Mouse (Mus musculus) v-Abl transformed pro-B cells (cell line): ENCODE results near the gene Ralgds.
"Not testable (repeated sequence)": the region's sequence is repeated elsewhere in the genome, so short reads cannot be mapped to it uniquely, and the experiment has no call there.

Experiments used
- in situ Hi-C, 2 experiments: fragments of 400-800 bp; cut with MboI; formaldehyde crosslinking; loops; one replicate each; pipeline ENCODE4 v1.15.1; 2025; ENCODE audit not compliant: unreplicated experiment in 2 of 2

Ralgds gene

DNA sequence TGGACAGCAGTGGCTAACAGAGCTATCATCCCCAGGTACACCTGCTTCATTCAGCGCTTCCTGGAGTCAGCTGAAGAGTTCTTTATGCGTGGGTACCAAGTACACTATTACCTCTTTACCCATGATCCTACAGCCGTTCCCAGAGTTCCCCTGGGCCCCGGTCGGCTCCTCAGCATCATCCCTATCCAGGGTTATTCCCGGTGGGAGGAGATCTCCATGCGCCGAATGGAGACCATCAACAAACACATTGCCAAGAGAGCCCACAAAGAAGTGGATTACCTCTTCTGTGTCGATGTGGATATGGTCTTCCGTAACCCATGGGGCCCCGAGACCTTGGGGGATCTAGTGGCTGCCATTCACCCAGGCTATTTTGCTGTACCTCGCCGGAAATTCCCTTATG is 8.2 kb upstream of the Ralgds start:
- in situ Hi-C loops = no loop called here

DNA sequence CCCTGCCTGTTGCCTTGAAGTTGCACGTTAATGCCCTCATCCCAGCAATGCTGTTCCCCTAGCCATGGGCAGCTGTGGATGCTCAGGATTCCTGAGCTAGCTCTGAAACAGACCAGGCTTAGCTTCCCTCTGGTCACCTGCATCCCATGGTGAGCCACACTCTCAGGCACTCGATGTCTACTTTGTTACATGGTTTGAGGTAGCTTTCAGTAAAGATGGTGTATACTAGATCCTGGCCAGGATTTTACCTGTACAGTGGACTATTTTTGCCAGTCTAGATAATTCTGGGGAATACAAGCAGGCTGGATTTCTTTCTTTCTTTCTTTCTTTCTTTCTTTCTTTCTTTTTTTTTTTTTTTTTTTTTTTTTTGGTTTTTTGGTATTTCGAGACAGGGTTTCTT is 7.1 kb upstream of the Ralgds start, which contains the start of gene Gm10134:
Gene Gm10134 (plus strand): TSS at position 301 of the 400 bp plus-strand sequence.
- in situ Hi-C loops = no loop called here

DNA sequence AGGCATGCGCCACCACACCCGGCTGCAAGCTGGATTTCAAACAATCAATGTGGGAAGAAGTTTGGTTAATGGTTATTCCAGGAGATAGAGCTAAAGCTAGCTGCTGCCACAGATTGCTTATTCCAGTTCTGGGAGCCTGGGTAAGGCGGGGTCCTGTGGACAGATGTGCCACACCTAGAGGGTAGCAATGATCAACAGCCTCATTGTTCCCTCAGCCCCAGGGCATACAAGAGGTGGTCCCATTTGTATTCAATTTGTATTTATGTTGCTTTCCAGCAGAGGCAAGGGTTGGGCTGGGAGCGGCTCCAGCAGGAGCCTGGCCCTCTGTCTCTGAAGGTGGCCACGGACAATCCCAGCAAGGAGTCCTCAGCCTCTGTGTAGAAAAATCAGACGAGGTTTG is 6.6 kb upstream of the Ralgds start:
- in situ Hi-C loops = no loop called here

DNA sequence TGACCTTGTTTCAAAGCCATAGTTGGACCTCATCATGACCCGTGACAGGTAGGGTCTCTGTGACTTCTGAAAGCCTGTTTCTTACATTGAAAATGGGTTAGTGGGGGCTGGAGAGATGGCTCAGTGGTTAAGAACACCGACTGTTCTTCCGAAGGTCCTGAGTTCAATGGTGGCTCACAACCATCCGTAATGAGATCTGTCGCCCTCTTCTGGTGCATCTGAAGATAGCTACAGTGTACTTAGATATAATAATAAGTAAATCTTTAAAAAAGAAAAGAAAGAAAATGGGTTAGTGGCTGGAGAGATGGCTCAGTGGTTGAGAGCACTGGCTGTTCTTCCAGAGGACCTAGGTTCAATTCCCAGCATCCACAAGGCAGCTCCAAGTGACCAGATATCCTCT is 1.3 kb upstream of the Ralgds start:
- in situ Hi-C loops = not testable (repeated sequence)

DNA sequence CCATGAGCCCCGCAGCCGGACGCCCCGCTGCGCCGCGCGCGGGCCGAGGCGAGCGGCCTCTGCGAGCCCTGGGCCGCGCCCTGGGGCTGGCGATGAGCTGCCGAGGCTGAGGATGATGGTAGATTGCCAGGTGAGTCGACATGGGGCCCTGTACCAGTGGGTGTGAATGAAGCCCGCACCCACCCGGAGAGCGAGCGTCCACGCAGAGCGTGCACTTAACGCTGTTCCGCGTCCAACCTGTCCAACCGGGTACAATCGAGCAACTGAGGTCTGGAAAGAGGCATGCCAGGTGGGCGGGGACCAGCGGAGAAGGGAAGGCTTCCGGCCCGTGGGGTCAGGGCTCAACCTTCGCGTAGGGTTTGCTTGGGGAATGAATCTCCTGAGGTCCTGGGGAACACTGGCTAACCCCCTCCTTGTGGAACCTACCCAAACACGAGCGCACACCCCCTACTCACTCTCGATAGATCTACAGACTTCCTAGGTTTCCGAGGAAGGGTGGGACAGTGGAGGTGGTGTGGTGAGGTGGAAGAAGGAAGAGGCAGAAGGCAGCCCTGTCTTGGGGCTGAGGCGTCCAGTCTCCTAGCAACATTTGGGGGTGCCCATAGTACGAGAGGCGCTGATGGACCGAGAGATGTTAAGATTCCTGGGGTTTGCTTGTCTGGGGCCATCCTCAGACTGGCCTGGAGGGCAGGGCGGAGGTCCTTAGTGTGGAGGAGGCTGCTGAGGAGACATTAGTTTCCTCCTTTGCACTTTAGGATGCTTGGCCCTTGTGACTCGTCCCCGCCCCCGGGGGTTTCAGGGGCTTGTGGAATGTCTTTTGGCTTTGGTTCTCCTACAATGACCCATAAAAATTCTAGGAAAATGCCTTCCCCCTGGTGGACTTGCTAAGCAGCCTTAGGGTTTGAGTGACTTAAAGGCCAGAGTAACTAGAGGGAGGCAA is 776 bp downstream of the Ralgds start:
- in situ Hi-C loops = no loop called here

DNA sequence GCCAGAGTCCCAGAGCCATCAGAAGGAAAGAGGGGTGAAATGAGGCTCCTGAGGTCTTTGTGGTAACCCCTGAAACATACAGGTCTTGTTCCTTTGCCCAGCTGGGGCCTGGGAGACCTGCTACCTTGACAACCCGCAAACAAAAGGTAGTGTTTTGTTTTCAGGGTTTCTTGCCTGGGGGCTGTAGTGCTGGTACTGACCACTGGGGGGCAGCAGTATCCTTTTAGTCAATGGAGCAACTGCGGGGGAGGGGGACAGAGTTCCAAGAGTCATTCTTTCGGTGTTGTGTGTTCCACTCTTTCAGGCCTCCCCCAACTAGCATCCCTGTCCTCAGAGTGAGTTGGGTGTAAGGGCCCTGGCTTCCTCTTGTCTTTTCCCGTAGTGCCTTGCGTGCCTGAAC is 1.6 kb downstream of the Ralgds start:
- in situ Hi-C loops = no loop called here

DNA sequence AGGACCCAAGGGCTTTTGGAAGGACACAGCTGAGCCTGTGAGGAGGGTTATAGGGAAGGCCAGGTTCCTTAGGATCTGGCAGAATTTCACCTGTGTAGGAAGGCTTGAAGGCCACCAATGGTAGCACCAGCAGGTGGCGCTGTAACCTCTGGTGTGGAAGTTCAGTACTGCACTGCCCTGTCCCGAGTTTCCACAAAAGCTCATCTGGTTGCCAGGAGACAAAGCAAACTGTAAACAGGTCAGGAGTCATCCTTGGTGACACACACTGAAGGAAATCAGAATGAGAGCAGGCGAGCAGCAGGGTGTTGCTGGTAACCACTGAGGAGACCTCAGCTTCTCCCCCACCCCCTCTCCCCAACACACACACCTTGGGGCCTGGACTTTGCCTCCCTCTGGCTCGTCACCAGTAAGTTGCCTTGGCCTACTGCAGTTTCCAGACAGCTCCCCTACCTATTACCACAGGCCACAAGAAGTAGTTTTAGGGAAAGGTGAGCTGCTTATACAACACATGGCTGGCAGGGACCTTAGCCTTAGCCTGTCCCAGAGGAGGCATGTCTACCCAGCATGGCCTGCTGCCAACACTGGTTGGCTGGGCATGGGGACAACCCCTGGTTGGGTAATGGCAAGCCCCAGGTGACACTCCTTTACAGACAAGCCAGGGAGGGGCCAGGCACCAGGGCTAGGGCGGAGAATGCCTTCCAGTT is 4.4 kb downstream of the Ralgds start:
- in situ Hi-C loops = loop anchor here (5.0 kb wide), 3 partner anchors 35 to 70 kb away; partner anchors contain the start of gene Gtf3c5 (in 1 of the 2)

DNA sequence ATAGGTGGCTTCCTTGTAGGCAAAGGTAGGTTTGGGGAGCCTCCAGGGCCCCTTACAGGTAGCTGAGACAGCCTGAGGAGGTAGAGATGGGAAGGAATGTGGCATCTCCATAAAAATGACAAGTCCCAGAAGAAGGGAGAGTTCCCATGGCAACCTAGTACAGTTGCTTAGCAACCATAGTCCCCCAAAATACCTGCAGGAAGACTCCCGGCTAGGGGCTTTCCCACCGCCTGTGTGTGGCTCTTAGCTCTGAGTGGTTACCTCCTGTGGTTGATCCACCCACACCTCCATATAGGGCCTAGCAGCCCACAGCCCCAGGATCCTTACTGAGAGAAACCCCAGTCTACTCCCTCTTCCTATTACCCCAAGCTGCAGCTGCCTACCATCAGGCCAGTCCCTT is 5.3 kb downstream of the Ralgds start:
- in situ Hi-C loops = loop anchor here (5.0 kb wide), 3 partner anchors 34 to 69 kb away; partner anchors contain the start of gene Gtf3c5 (in 1 of the 2)

DNA sequence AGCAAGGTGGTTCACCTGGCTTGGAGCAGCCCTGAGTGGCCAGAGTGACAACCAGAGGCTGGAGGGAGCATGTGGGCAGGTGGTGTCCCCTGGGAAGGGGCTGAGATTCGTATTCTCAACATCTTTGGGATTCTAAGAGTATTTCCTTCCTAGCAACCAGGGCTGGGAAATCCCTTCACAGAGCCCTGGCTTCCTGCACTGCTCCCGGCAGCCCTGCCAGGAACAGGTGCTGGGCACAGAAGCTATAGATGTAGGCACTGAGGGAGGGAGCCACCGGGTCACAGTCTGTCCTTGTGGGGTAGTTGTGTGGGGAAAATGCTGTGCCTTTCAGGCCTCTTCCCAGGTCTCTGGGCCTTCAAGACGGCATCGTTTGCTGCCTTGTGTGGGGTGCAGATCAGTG is 7.7 kb downstream of the Ralgds start:
- in situ Hi-C loops = no loop called here

DNA sequence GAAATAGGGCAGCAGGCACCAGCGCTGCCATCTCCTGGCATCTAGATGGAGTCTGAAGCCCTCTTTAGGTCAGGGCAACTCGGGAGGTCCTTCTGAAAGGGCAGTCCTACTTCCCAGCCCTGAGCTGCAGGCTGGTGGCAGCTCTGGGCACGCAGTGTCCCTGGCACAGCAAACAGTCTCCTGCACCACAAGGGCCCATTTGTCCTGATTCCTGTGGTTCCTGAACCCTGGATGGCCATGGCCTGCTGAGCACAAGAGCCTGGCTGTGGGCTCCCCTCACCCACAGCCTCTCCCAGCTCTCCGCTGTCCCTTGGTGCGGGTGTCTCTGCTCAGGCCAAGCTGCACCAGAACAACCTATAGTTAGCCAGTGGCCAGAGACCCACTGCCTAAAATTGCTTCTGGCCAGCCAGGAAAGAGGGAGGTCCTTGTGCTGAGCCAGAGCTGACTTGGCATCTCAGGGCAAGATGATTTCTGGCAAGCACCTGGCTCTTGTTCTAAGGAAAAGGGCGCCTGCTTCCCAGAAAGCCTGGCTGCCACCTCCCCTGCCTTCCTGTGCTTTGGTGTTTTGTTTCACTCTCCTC is 8.7 kb downstream of the Ralgds start:
- in situ Hi-C loops = no loop called here

DNA sequence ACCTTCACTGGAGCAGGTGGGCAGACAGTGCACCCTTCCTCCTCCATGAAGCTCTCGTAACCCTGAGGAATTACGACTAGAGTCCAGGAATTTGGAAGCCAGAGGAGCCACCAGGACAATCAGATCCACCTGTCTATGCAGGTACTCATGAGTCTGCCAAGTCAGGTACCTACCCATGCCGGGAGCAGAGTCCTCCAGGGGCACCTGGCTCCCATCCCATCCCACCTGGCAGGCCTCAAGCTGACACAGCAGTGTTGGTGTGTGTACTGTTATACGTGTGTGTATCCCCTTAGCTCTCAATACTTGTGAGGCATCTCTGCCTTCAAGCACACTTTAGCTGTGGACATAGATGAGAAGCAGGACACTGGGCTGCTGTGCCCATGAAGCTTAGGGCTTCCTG is 9.2 kb downstream of the Ralgds start:
- in situ Hi-C loops = no loop called here

DNA sequence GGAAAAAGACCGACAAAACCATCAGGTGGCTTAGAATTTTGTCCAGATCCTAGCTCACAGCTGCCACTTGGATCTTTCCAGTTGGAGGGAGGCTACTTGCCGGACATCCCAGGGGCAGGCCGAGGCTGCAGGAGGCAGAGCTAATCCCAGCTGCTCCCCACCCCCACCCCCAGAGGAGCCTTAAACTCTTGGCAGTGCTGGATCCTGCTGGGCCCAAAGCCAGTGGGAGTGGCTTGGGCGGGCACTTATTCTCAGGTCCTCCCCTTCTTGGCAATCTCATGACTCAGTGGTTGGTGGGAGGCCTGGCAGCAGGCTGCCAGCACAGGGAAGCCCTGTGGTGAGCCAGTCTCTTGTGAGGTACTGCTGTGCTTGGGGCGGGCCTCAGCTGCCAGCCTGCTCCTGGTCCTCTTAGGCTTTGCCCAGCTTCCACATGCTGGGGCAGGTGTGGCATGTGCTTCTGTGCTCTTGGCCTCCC is 10.8 kb downstream of the Ralgds start:
- in situ Hi-C loops = no loop called here

DNA sequence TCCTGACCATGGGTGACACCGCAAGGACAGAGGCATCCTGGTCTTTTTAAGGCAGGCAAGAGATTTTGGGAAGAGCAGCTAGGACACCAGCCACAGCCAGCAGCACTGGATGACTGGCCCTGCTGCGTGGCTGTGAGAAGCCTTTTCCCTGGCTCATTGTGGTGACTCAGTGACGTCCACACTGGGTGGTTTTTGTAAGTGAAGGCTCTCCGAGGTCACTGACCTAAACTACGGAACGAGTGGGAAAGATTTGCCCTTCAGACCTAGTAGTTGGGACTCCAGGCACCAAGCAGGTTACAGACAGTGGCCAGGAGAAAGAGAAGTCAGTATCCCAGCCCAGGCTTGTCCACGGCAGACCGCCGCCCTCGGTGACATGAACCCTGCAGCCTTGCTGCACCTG is 11.5 kb downstream of the Ralgds start:
- in situ Hi-C loops = no loop called here

DNA sequence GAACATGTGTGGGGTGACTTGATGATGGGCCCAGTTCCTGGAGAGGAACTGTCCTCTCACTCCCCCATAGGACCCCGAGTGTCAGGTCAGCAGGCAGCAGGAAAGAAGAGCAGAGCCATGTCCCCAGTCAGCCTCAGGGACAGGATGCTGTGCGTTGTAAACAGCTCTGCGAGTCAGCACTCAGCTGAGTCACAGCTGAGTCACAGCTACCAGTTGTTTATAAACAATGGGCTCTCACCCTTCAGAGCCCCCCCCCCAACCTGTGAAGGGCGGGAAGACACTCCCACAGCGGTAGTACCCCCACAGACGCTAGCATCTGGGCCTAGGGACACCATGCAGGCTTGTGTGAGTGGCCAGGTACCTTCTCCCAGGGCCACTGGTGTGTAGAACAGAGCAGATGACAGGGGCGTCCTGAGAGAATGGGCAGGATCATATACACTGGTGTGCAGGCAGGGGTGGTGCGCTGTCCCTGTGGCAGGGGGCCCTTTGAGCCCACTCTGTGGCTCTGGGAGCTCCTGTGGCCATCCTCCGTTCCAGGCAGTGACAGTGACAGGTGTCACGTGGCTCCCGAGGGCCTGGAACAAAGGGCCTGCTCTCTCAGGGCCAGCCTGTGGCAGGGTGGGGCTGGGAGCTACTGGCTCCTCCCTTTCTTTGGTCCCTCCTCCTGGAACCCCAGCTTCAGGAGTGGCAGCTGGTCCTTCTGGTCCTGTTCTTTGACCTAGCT is 12.5 kb downstream of the Ralgds start:
- in situ Hi-C loops = loop anchor here in 1 of 2 experiments (25.0 kb wide), 1 partner anchor 1213 kb away; no protein-coding TSS in a partner anchor

DNA sequence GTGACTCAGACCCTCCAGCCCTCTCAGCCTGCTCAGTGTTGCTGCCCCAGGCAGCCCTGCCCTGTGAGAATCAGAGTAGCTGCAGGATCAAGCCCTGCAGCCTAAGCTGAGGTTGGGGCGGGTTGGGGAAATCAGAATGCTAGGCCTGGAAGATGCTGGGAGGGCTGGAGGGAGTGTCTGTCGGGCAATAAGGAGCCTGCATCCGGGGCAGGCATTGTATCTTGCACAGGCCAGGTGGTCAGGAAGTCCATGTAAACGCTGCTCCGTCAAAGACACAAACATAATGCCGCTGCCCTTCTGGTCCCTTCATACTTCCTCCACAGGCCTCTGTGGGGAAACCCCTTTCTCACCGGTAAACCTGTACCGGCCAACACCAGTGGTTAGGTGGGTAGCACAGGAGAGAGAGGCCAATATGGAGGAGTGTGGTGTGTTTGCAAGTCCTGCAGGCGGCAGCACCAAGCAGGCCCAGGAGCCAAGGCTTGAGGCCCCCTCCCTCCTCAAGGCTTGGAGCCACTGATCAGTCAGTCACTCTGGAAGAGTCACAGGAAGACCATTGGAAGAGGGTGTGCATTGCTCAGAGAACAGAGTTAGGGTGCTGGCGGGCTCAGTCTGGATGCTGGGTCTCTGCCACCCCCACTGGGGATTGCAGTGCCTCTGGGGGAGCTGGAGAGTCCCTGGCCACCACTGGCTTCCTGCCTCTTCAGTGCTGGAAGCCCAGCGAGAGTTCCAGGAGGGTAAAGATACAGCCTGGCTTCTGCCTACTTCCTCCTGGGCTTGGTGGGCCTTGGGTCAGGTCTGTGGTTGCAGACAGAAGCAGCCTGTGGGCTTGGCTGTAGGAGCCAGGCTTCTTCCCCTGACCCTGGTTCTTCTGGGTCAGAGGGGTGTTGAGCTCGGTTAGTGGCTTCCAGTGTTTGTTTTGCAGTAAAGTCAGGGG is 13.3 kb downstream of the Ralgds start:
- in situ Hi-C loops = loop anchor here in 1 of 2 experiments (25.0 kb wide), 1 partner anchor 1214 kb away; no protein-coding TSS in a partner anchor

DNA sequence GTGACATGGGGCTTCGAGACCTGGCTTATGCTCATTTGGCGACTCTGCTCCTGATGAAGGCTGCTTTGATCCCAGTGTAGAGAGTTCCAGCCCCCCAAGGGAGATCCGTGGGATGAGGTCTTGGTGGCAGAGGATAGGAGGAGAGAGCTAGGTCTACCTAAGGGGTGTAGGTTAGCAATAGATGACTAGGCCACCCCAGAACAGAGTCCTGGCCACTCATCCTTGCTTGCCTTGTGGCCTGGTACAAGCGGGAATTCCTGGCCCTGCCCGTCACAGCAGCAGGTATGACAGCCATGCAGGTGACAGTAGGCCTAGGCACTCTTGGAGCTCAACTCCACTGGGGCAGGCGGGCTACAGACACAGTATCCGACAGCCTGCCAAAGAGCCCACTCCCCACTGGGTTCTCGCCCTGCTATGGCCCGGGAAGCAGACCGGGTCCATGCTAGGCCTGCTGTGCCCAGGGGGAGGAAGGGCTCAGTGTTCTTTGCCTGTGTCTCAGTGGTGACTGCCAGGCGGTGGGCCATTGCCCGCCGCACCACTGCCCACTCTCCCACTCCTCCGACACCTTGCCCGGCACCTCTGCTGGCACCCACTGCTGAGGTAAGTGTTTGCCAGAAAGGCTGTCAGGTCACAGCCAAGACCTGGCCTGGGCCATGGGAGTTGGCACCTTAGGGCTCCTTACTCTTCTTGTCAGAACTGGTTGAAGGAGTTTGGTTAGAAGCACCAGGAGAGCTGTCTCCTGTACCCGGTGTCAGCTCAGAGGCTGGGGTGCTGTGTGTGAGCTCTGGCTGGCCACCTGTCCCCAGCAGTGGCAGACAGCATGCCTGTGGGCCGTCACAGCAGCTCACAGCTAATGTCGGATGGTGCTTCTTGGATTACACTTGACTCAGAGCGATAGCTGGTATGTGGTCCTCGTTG is 14.8 kb downstream of the Ralgds start:
- in situ Hi-C loops = loop anchor here in 1 of 2 experiments (25.0 kb wide), 1 partner anchor 1215 kb away; no protein-coding TSS in a partner anchor

DNA sequence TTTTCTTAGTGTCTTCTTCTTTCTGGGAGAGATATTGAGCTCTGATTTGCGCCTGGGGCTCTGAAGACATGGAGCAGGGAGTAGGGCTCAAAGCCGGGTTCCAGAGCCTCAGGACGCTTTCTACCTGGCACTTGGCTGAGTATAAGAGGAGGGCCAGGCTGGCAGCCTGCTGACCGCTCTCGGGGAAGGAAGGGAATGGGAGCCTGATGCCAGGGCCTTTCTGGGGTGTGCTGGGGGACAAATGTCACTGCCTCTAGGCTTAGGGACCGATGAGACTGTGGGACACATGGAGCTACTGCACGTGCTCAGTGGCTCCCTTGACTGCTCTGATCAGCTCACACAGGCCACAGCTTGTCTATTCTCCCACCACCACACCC is 15.4 kb downstream of the Ralgds start:
- in situ Hi-C loops = loop anchor here in 1 of 2 experiments (25.0 kb wide), 1 partner anchor 1216 kb away; no protein-coding TSS in a partner anchor

DNA sequence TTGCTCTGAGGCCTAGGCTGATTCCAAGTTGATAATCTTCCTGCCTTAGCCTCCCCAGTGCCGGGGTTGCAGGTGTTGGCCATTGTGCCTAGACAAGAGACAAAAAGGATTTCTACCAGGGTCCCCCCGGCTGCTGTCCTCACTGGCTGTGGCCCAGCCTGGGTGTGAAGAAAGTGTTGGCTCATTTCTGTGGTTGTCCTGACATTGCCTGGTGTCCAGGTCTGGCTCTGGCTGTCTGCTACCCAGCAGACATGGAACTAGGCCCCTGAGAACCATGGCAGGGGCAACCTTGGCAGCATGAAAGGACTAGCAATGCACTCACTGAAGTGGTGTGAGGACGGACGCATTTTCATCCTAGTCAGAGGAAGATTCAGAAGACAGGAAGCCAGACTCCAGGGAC is 16.9 kb downstream of the Ralgds start:
- in situ Hi-C loops = loop anchor here in 1 of 2 experiments (25.0 kb wide), 1 partner anchor 1218 kb away; no protein-coding TSS in a partner anchor
